Mouse (Mus musculus) olfactory bulb, adult 2 months (tissue): Measurements from ENCODE around the gene Msmb.

Source experiments
- CTCF ChIP-seq: fragments of 200-500 bp; IDR thresholded peaks from 2 replicates; pipeline ENCODE4 v1.5.1; 2012; ENCODE audit warnings: low read depth, mild to moderate bottlenecking, low read length, moderate library complexity; ENCODE audit not compliant: insufficient read depth
- POLR2A ChIP-seq: fragments of 200-500 bp; IDR thresholded peaks from 2 replicates; pipeline ENCODE4 v1.6.1; 2012; ENCODE audit warnings: mild to moderate bottlenecking, low read depth, low read length, moderate library complexity; ENCODE audit not compliant: insufficient read depth

GRCm38 (mm10) chr14:32097691-32098090 is 44.1 kb upstream of the Msmb start:
- no peak for TF ChIP-seq CTCF
- no peak for TF ChIP-seq POLR2A
